Mouse (Mus musculus): ENCODE measurements at regions not wholly inside any gene's neighbourhood (a gene's known extent, or its start where the extent isn't known, plus 50 kb on each side); places are given as distances from the start of the nearest gene placed in this dataset.

GRCm38 (mm10) chr12:12432597-12432996 is 170.7 kb downstream of the Fam49a start:
- TF ChIP-seq CTCF (IDR thresholded peaks at IDR 0.05; ENCODE audit: borderline replicate concordance, insufficient read depth, low read depth, low read length) = no peak
- no peak for TF ChIP-seq POLR2A (IDR thresholded peaks at IDR 0.05; ENCODE audit: borderline replicate concordance, insufficient read depth, low read length)

Measured in cerebellum, adult 2 months (tissue).